Mouse (Mus musculus): Measurements from ENCODE around the gene Igf2bp2. TPM values are rescaled to one million over a fixed set of nuclear protein-coding genes. Genes with fewer than 3 reads are reported as not detected.
A peak's percentile ranks its signal among the peaks of the same experiment; 100 is the strongest.

Gene Igf2bp2
- polyA plus RNA-seq, 1 experiment: 2.6 TPM

DNA sequence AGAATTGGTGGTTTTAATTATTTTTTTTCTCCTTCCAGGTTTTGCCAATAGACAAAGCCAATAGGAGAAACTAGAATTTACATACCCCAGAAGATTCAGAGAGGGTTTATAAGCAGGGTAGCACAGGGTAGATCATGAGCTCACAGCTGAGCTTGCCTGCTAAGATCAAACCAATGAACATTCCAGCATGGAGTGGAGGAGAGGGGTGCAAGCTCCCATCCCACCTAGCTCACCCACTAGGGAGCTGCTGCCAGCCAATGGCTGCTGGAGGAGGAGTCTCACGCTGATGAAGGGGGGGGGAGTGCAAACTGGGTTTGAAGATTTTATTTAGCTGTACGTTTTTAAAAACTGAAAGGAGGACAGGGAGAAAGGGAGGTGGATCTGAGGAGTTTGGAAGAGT, 14.0 kb downstream of the Igf2bp2 start:
- DNase-seq (ENCODE audit: low spot score): no peak

GRCm38 (mm10) chr16:22147131-22147530, 16.0 kb downstream of the Igf2bp2 start:
- DNase-seq (ENCODE audit: low spot score): no peak

DNA sequence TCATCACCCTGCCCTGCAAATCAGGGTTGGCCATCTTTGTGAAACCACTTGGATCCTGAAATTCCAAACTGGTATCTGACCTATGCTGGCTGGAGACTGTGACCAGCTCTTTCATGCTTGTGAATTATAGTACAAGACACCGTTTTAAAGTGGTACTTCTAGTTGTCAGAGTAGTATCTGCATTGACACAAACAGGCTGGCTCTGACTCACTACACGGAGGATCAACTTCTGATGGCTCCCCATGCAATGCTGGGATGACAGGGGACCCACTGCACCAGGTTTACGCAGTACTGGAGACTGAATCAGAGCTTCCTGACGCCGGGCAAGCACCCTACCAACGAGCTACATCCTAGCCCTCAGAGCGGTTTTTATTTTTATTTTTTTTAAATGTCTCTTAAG, 17.0 kb downstream of the Igf2bp2 start:
- DNase-seq (ENCODE audit: low spot score): no peak

DNA sequence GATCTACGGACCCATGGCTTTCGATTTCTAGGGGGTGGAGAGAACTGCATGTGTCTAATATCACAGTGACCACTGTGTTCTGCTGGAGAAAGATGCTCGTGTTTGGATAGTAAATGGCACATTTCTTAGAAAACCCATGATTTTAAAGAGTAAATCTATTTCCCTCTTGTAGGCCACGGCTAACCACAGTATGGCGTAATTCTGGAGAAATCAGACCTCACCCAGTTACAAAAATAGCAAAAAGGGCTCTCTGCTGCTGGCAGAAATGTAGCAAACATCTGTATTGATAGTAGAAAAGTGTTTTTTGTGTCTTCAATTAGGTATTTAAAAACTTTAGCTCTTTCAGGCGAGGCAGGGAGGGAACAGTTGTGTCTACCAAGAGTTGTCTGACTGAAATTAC, 18.6 kb downstream of the Igf2bp2 start:
- no peak for DNase-seq (ENCODE audit: low spot score)

DNA sequence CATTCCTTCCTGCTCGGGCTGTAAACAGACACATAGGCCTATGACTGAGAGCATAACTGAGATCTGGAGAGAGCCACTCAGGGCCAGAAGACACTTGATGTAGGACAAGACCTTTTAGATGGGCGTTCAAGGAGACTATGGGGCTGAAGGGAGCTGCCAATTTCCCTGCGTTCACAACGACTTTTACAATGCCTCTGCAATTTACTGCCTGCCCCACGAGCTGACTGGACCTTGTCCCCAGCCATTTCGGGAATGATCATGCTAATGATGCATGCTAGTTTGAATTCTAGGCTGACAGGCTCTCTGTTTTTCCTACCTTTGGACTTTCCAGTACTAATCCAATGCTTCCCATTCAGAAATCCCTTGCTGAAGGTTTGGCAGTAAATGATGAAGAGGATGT, 22.2 kb downstream of the Igf2bp2 start:
- DNase-seq (ENCODE audit: low spot score): no peak

DNA sequence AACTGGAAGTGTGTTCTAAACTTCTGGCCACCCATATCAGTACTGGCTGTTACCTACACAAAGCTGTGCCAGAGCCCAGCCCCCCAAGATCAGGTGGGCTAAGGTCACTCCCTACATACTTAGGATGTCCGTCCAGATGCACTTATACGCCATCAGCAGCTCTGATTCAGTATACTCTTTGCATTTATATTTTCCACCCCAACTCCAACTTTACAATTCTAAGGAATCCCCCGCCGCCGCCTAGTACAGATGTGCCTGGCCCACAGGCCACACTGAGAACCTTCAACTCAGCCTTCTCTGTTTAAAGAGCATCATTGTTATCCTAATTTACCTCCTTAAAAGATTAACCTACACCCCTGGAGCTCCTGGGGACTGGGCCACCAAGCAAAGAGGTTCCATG, 23.3 kb downstream of the Igf2bp2 start:
- no peak for DNase-seq (ENCODE audit: low spot score)

DNA sequence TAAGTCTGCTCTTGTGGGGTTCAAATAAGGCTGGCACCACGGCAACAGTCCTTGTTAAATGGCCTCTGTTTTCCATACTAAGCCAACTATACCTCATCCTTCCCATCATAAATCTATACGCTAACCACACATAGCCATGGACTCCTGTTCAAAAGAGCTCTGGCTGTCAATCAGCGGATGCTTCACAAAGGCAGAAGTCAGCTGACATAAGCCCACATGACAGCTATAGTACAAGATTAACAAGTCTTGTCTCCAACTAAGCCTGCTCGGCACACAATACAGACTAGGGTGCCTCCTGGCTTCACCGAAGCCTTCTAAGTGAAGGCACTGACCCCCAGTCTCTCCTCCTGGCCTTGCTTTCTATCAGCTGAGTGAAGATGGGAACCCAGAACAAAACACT, 26.9 kb downstream of the Igf2bp2 start:
- no peak for DNase-seq (ENCODE audit: low spot score)

GRCm38 (mm10) chr16:22131321-22131720, 31.8 kb downstream of the Igf2bp2 start:
- DNase-seq (ENCODE audit: low spot score): no peak

DNA sequence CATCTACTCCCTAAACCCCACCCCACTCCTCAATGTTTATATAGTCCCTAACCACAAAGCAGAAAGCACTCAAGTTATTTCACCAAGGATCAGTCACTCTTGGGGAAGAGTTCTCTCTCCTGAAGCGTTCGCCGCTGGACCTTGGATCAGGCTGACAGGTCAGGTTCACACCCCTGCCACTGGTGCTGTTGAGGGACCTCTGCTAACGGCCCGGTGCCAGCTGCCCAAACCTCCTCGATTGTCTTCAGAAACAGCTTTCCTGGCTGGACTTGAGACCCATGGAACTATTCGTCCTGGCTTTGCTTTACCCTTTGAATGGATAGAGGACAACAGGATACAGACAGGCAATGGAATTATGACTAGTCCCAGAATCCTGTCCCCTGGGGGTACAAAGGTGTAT, 33.6 kb downstream of the Igf2bp2 start:
- DNase-seq (ENCODE audit: low spot score): no peak

- no peak for DNase-seq (ENCODE audit: low spot score)
Measured at GRCm38 (mm10) chr16:22128595-22128994, 34.5 kb downstream of the Igf2bp2 start.

GRCm38 (mm10) chr16:22127806-22128205, 35.3 kb downstream of the Igf2bp2 start:
- no peak for DNase-seq (ENCODE audit: low spot score)

- DNase-seq (ENCODE audit: low spot score): no peak
Measured at GRCm38 (mm10) chr16:22126936-22127335, 36.2 kb downstream of the Igf2bp2 start.

GRCm38 (mm10) chr16:22124325-22124918, 38.7 kb downstream of the Igf2bp2 start:
- no peak for DNase-seq (ENCODE audit: low spot score)

DNA sequence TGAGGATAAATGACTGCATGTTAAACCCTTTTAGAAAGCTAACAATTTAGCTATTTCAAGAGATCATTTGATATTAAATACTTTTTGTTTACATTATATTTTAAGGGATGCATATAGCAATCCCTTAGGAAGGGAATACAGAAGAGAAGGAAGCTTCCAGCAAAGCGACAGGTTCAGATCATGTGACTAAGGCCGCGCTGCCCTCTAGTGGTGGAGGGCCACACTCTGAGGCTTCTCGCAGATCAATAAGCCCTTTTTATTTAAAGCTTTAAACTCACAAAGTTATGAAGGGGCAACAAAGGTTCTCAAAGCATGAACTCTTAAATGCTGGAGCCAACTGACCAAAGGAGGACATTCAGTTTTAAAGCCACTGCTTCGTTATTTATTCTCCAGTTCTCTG, 39.4 kb downstream of the Igf2bp2 start:
- peak; percentile 43 for DNase-seq (ENCODE audit: low spot score)

DNA sequence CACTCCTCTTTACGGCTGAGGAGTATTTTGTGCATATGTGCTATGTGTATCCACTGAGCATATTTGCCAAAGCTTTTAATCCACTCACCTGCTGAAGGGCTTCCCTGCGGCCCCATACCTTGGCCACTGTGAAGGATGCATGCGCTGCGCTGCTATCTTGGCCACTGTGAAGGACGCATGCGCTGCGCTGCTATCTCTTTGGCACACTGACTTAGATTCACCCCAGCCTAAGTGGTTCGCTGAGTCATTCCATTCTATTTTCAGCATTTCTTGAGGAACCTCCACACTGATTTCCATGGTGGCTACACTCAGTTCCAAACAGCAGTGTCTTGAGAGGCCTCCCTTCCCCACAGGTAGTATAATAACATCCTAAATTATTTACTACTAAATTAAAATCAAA, 42.0 kb downstream of the Igf2bp2 start:
- no peak for DNase-seq (ENCODE audit: low spot score)

GRCm38 (mm10) chr16:22119524-22119923, 43.6 kb downstream of the Igf2bp2 start:
- DNase-seq (ENCODE audit: low spot score): no peak

DNA sequence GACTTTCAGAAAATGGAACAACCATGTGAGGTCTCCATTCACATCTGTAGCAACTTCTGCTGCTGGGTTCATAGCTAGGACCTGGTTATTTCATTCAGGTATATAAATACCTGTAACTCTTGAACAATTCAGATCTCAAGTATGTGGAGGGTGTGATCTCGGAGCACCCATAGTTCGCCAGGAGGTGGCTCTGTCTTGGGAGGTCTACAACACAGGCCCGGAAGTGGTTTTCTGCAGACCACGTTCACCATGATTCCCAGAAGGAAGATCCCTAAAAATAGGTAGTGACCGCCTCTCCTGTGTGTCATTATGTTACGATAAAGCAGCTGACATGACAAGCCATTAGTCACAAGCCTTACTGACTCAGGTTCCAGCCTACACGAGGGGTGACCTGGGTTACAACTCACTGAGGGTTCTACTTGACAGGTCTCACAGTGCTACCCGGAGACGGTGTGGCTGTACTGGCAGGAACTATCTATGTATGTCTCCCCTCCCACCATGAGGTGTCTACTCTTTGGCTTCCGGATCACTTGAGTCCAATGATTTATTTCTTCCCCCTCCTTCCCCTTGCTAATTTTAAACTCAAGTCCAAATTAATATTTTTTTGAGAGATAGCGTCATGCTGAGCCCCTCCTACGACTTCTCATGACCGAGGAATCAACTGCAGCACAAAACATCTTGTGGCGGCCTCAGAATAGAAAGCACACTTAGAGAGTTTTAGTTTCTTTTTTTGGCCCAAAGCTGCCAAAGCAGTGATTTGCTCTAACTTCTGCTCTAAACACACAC, 44.2 kb downstream of the Igf2bp2 start:
- no peak for DNase-seq (ENCODE audit: low spot score)

GRCm38 (mm10) chr16:22118151-22118550, 44.9 kb downstream of the Igf2bp2 start:
- no peak for DNase-seq (ENCODE audit: low spot score)

GRCm38 (mm10) chr16:22116748-22117147, 46.4 kb downstream of the Igf2bp2 start:
- DNase-seq (ENCODE audit: low spot score): no peak

DNA sequence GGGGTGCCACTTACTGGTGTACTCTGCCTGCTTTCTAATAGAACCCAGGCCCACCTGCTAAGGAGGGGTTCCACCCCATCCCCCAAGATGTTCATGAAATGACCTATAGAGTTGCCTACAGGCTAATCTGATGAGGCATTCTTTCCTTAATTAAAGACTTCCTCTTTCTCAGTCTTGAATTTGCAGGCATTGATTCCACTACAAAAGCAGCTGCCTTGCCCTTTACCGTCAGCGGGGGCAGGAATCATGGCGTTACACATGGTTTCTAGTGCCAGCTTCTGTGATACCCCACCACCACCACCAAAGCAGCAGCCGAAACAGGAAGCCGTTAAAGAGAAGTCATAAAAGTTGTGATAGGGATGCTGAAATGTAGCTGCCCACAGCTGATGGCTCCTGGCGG, 47.0 kb downstream of the Igf2bp2 start:
- no peak for DNase-seq (ENCODE audit: low spot score)

DNA sequence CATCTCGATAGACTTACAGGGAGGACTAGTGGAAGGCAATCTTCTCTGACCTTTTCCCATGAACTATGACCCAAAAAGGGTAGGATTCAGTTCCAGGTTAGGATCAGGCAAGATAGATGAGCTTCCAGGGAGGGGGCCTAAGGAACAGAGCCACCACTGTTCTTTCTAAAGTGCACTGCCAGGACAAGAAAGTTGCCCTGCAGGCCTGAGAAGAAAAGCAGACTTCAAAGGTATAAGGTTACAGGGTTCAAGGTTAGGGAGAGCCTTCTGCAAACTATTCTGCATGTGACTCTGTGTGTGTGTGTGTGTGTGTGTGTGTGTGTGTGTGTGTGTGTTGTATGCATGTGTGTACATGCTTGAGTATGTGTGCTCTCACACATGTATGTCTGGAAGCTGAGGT, 53.1 kb downstream of the Igf2bp2 start:
- no peak for DNase-seq (ENCODE audit: low spot score)

- DNase-seq (ENCODE audit: low spot score): no peak
Measured at GRCm38 (mm10) chr16:22109159-22109558, 53.9 kb downstream of the Igf2bp2 start.

- DNase-seq (ENCODE audit: low spot score): no peak
Measured at GRCm38 (mm10) chr16:22107897-22108516, 55.1 kb downstream of the Igf2bp2 start.

Data from urinary bladder, adult 2 months (tissue).